Mouse (Mus musculus) kidney, postnatal 10 days (tissue): Measurements from ENCODE around the gene Nfkbib.
A peak's percentile ranks its signal among the peaks of the same experiment; 100 is the strongest.

Experiments
- DNase-seq: peaks from one replicate; pipeline ENCODE4 v3.0.0; 2021; ENCODE audit warnings: mixed read lengths

Gene Nfkbib

DNA sequence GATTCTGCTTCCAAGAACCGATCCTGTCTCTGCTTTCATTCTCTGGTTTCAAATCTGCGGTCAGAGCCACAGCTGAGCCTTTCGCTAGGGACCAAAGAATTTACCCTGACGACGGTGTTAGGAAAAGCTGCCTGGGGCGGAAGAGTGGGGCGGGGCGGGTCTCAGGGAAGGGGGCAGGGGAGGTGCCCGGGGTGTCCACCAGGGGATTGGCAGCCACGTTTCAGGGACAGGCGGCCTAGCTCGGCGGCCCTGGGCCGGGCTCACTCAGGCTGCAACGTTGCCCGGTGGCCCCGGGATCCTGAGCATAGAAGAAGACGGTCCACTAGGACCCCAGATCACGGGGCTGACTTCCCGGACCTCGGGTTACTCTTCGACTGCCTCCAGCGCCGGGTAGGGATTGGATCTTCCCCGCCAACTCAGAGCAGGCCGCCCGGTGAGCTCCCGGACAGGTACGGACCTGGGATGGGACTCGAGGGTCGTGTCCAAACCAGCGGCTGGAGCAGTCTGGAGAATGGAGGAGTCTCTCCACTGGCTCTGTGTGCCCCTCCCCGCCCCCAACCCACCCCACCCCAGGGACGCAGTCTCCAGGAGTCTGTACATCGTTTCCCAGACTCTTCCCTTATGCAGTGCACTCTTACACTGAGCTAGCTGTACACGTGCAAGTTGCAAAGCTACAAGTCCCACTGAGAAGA lies 50.6 kb downstream of the Nfkbib start, which contains the start of gene Fbxo17:
Gene Fbxo17, plus strand, starts transcription at position 215 of the 692 bp plus-strand sequence.
- peak; percentile 75 for DNase-seq

DNA sequence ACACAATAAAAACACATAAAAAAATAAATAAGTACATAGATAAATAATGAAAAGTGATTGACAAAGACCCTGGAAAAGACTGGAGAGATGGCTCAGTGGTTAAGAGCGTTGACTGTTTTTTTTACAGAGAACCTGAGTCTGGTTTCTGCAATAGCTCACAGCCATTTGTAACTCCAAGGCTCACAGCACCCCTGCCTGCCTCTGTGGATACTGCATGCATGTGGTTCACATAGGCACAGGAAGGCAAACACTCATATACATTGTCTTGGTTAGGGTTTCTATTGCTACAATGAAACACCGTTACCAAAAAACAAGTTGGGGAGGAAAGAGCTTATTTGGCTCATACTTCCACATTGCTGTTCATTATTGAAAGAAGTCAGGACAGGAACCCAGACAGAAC lies 51.7 kb downstream of the Nfkbib start:
- DNase-seq = no peak

DNA sequence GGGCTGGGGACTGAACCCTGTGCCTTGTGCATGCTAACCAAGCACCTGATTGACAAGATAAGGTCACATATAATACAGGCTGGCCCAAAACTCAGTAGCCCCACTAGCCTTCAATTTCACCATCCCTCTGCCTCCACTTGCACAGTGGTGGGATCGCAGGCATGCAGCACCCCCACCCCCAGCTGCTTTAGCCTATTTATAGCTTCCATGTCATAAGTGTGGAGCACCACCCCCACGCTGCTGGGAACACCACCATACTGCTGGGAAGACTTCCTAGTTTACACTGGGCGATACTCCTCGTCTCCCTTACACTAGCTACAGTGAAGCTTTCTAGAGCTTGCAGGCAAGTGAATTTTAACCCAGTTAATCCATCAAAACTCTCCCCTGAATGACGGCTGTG lies 52.6 kb downstream of the Nfkbib start:
- DNase-seq = no peak

DNA sequence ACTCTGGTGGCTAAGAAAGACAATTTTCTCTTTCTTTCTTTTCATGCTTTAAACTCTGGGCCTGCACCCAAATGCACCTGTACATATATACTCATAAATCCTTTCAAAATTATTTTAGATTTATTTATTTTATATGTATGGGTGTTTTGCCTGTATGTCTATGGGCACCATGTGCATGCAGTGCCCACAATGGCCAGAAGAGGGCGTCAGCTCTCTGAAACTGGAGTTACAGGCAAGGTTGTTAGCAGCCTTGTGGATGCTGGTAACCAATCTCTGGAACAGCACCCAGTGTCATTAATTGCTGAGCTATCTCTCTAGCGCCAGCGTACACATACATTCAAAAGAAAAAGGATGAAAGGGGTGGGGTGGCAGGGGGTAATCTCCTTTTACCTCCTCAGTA lies 56.4 kb downstream of the Nfkbib start:
- DNase-seq = no peak

DNA sequence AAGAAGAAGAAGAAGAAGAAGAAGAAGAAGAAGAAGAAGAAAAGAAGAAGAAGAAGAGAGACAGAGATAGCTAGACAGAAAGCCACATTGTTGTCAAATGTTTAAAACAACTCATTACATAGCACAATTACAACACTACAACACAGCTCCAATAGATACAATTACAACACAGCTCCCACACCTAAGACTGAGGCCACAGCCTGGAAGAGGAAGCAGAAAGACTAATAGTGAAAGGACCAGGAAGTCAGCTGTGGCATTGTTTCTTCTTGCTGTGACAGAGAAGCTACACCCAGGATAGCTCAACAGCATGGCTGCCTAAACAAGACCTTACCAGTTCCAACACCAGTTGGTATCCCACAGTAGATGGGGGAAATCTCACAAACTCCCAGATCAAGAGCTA lies 57.9 kb downstream of the Nfkbib start:
- DNase-seq = no peak
